Mouse (Mus musculus) embryo, embryonic 10 days (tissue): Measurements from ENCODE around the gene Hectd4.

Experiments used
- DNase-seq: peaks from one replicate; pipeline ENCODE4 v3.0.0-alpha.2; 2015; ENCODE audit warnings: low spot score

Gene Hectd4

DNA sequence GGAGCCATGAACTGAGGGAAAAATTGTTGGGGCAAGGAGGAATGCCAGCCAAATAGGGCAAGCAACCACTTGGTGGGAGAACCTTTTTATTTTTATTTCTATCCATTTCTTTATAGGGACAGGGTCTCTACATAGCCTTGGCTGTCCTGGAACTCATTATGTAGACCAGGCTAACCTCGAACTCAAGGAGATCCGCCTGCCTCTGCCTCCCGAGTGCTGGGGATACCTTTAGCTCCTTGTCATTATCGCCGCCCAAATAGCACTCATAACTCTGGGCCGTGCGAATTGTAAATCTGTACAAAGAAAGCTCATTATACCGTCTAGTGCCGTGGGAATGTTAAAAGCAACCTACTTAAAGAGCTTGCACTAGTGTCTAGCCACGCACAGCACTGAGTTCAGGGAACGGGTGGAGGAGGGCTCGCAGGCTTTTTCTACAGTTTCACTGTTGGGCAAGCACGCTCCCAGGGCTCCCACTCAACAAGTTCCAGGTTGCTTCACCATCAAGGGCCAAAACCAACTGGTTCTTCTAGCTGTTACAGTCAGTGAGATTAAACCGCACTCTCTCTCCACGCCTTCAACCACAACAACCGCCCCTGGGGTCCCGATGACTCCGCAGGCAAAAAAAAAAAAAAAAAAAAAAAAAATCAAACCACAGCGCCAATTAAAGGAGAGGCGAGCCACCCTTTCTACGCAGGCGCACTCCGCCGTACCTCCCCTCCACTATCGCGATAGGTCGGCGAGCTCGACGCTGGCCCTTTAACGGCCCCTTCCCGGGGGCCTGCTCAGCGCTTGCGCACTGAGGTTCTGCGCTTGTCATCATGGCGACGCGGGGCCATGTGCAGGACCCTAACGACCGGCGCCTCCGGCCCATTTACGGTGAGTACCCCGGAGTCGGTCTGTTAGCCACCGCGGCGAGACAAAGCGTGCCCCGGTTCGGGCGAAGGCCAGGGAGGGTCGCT is 177.4 kb downstream of the Hectd4 start, which contains the start of gene Naa25:
Gene Naa25 (plus strand): TSS at position 750 of the 959 bp plus-strand sequence.
- DNase-seq: peak; percentile 99

DNA sequence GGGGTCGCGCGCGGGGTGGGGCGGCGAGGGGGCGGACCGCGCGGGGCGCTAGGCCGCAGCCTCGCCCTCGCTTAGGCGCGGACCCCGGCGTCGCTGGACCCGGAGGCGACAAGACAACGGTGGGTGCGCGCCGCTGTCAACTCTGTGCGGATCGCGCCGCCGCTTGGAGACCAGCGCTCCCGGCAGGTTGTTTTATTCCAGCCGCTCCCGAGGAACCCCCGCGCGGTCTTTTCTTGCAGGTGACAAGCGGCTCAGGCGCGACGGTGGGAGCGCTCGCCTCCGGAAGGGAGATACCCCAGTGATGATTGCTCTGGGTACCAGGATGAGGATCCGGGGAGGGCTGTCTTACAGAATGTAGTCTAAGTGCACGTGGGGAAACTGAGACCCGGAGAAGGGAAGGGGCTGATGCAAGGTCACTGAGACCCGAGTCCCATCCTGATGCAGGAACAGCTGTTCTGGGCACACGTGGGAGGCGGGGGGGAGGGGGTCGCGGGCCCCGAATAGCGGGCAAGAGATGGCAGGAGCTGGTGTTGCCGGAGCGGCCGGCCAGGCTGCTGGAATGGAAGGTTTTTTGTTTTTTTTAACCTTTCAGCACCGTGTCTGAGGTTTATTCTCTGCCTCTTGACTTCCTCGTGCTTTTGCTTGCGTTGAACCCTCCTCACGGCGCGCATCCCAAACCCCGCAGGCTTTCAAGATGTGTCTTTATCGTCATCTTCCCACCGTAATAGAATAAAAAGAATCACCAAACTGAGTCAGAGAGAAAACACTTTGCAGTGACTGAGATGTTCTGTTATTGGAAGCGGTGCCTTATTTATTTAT is 178.3 kb downstream of the Hectd4 start:
- DNase-seq: peak; percentile 38

DNA sequence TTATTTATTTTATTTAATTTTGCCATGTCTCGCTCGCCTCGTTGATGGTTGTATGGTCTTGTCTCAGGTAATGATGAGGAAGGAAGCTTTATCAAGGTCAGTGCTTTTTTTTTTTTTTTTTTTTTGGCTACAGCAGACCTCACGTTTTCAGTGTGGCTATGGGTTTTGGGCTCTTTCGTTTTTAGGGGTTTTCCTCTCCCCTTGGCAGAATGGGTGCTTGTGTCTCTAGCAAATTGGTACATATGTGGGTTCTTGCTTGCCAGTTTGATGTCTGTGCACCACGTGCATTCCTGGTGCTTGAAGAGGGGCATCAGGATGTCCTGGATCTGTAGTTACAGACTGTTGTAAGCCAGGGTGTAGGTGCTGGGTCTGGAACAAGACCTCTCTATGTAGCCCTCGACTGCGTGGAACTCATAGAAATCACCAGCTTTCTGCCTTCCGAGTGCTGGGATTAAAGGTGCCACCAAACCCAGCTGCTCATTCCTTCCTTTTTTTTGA is 179.0 kb downstream of the Hectd4 start:
- no peak for DNase-seq

DNA sequence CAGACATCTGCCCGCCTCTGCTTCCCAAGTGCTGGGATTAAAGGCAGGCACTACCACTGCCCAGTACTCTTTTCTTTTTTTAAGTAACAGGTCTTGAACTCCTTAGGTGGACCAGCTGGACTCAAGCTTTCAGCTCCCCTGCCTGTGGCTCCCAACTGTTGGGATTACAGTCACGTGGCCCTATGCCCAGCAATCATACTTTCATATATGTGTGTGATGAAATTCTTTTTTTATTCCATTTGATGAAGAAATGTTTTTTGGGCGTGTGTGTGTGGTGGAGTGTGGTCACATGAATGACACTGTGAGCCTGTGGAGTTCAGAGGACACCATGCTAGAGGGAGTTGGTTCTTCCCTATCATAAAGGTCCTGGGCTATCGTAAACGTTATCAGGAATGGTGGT is 179.5 kb downstream of the Hectd4 start:
- no peak for DNase-seq

DNA sequence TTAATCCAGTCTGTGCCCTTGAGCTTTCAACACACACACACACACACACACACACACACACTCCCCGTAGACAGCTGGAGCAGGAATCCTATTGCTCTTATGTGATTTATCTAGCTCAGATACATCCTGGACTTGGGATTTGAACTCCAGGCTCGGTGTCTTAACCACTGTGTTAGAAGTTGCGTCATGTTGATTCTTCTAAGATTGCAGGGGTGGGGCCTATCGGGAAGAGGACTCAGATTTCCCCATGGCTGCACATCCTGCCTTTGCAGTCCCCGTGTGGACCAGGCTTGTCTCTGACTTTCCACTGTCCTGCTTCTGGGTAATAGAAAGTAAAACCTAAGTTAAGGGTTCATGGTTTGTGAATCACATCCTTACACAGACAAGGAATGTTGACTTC is 180.0 kb downstream of the Hectd4 start:
- no peak for DNase-seq

DNA sequence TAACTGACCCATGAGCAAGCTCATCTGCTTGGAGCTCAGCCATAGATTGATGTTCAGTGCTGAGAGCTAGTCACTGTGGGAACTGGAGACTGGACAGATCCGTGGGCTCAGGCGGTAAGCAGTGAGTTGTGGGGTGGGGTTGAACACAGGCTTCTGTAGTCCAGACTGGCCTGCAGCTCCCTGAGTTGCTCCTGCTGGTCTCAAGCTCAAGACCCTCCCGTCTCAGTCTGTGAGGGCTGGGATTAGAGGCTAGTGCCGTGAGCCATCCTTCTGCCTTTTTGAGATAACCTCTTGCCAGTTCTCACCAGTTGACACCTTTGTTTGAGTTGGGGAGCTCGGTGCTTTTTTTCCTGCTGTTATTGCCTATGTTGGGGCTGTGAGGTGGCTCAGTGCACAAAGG is 180.8 kb downstream of the Hectd4 start:
- no peak for DNase-seq

DNA sequence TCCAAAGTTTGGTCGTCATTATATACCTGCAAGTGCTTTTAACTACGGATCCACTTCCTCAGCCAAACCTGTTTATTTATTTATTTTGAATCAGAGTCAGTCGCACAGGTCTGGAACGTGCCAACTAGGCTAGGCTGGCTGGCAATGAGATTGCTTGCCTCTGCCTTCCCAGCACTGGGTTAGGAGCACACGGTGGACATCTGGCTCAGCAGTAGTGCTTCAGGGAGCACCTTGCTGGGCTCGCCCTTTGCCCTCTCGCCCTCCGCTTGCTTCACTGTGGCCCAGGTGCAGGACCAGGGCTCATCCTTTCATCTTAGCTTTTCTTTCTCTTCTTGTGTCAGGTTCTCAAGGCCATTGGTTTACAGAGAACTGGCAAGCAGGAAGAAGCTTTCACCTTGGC is 187.8 kb downstream of the Hectd4 start:
- no peak for DNase-seq

DNA sequence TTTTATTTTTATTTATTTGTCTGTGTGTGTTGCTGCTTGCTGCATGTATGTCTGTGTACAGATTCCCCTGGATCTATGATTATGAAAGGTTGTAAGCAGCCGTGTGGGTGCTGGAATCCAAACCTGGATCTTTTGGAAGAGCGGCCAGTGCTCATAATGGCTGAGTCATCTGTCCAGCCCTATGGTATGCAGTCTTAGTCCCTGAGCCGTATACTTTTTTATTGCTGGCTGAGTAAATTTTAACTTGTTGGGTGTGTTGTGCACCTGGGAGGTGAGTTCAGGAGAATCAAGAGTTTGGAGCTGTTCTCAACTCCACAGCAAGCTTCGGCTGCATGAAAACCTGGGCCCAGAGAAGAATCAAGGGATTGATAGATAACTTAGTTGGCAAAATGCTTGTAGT is 191.0 kb downstream of the Hectd4 start:
- no peak for DNase-seq
